Mouse (Mus musculus): ENCODE measurements around the gene Ncbp3.

Gene Ncbp3

DNA sequence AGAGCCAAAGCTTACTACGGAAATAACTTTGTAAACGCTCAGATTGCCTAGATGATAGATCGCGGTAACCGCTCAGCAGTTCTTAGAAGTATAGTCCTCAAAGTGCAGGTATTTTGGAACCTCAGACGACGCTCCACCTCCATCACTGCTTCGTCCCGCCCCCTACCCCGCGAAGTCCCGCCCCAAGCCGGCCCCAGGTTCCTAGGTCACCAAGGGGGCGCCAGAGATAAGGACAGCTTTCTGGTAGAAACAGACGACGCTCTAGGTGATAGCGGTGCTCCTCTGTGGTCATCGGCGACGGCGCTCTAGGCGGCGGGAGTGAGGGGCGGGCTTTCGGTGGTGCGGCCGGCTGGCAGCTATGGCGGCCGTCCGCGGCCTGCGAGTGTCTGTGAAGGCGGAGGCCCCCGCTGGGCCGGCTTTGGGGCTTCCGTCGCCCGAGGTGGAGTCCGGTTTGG lies at the start of gene Ncbp3:
Ncbp3 (plus strand) TSS at position 242 of the 455 bp plus-strand sequence.
- in situ Hi-C loops (cut with MboI; ENCODE audit: low pct_unique_long_range_greater_than_20kb in 1 of 2, low sequenced_read_pairs in 2 of 2, unreplicated experiment in 1 of 2) = no loop called here

DNA sequence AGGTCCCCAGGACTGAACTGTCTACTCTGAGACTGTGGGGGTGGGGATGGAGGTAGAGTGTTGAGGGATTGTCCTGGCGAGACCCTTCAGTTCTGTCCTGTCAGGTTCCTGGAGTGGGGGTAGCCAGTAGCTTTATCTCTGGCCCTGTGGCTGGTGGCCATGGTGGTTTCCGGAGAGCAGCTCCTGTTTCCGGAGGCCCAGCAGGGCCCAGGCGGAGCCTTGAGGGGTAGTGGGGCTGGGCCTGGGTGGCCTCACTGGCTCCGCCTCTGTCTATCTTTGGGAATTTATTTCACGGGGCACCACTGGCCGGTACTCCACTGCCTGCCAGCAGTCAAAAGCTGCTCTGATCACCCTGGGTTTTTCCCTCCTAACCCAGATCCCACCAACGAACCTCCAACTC lies 48.8 kb upstream of the Ncbp3 start, which contains the start of gene P2rx1:
P2rx1 (plus strand) TSS at position 333 of the 400 bp plus-strand sequence.
- in situ Hi-C loops (cut with MboI; ENCODE audit: low pct_unique_long_range_greater_than_20kb in 1 of 2, low sequenced_read_pairs in 2 of 2, unreplicated experiment in 1 of 2) = no loop called here

DNA sequence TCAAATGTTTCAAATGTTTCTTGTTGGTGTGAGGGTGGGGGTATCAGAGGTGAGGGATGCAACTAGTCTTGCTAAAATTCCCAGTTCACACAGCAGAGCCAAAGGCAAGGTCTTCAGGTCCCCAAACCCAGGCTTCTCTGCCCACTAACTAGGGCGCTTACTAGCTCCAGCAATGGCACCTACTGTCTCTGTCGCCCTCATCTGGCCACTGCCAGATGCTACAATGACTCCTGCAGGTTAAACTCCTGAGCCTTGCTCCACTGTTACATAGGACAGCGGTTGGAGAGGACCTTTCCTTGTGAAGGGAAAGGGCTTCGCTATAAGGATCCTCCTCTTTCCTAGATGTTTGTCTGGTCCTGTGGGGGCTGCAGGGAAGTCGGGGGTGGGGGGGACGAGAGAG lies 46.6 kb upstream of the Ncbp3 start:
- in situ Hi-C loops (cut with MboI; ENCODE audit: low pct_unique_long_range_greater_than_20kb in 1 of 2, low sequenced_read_pairs in 2 of 2, unreplicated experiment in 1 of 2) = loop anchor here in 1 of 2 experiments (5.0 kb wide), 1 partner anchor 36 kb away; no protein-coding TSS in a partner anchor

DNA sequence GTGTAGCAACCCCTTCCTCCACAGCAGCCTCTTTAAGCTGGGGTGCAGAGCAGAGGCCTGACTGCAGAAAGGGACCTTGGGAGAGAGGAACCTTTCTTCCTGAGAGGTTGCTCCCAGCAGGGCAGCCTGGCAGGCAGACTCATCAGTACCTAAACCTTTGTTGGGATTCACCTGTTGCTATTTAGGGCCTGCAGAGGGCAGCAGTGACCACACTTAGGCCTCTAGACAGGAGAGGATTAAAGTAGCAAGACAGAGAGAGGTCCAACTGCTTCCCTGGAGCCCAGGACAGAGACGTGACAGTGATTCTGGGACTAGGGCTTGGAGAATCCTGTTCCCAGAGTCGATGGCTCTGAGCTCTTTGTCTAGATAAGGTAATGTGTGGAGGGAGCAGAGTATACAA lies 41.2 kb upstream of the Ncbp3 start:
- in situ Hi-C loops (cut with MboI; ENCODE audit: low pct_unique_long_range_greater_than_20kb in 1 of 2, low sequenced_read_pairs in 2 of 2, unreplicated experiment in 1 of 2) = no loop called here

DNA sequence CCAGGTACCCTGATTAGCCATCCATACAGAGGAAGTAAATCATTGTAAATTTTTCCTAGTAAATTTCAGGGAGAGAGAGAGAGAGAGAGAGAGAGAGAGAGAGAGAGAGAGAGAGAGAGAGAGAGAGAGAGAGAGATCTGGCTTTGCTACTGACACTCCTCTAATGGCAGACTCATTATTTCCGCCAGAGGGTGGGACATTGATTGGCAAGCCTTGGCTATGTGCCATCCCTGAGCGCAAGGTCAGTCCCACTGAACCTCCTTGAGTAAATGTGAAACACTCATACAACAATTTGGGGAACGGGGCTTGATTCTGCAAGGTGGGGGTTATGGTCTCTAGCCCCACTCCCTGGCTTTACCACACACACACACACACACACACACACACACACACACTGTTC lies 40.5 kb upstream of the Ncbp3 start:
- in situ Hi-C loops (cut with MboI; ENCODE audit: low pct_unique_long_range_greater_than_20kb in 1 of 2, low sequenced_read_pairs in 2 of 2, unreplicated experiment in 1 of 2) = no loop called here

DNA sequence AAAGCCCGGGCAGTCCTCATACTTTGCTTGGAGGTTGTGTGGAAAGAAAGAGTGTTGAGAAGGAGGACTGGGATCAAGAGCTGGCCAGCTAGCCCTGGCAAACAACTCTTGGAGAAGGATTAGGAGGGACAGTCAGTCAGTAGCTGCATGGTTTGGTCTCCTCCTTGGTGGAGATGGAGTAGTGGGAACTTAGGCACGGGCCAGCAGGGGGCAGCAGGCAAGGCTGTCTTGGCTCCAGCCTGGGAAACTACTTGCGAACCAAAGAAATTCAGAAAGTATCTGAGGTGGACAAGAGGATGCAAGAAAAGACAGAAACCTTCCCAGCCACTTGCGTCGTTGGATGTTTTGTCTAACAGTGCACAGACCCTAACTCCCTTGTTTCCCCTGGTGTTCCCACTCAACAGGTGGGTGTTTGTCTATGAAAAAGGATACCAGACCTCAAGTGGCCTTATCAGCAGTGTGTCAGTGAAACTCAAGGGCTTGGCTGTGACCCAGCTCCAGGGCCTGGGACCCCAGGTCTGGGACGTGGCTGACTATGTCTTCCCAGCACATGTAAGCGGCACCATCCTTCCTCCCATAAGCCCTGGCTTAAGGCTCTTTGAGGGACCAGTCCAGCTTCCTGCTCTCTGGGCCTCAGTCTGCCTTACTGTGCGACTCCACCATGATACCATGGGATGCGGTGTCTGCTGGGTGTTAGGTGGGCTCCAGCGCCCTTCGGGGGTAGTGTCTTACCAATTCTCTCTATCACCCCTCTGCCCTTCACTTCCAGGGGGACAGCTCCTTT lies 39.7 kb upstream of the Ncbp3 start:
- in situ Hi-C loops (cut with MboI; ENCODE audit: low pct_unique_long_range_greater_than_20kb in 1 of 2, low sequenced_read_pairs in 2 of 2, unreplicated experiment in 1 of 2) = no loop called here

DNA sequence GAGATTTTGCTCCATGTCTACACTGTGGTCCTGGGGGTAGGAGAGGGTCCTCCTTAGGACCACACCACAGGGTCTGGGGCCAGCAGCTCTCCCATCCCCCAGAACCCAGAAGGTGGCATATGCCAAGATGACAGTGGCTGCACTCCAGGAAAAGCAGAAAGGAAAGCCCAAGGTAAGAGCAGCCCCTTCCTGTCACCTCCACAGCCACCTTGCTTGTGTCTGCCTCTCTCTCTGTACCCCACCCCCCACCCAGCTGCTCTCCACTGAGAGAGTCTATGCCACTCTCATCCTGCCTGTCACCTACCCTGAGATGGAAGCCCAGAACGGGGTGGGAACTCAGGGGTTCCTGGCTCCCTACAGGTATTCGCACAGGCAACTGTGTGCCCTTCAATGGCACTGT lies 38.8 kb upstream of the Ncbp3 start:
- in situ Hi-C loops (cut with MboI; ENCODE audit: low pct_unique_long_range_greater_than_20kb in 1 of 2, low sequenced_read_pairs in 2 of 2, unreplicated experiment in 1 of 2) = no loop called here

DNA sequence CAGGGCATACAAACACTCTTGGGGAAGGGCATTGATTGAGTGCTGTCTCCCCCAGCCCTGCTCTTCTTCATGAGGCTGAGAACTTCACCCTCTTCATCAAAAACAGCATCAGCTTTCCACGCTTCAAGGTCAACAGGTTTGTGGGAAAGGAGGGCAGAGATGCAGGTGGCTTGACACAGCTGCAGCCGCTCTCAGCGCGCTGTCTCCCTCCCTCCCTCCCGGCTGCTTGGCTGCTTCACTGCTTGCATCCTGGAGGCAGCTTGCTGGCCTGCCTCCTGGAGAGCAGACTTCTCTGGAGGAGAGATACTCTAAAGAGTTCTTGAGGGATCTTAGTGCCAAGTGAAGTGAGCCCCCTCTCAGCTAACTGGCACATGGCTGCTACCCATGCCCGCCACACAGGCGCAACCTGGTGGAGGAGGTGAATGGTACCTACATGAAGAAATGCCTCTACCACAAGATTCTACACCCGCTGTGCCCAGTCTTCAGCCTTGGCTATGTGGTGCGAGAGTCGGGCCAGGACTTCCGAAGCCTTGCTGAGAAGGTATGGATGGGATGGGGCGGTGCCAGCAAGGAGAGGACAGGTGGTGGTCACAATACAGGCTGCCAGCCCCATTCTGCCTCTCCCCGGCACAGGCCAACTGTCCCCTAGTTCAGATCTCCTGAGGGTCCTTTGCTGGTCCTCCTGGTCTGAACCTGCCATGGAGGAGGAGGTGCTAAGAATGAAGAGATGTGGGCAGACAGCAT lies 37.9 kb upstream of the Ncbp3 start:
- in situ Hi-C loops (cut with MboI; ENCODE audit: low pct_unique_long_range_greater_than_20kb in 1 of 2, low sequenced_read_pairs in 2 of 2, unreplicated experiment in 1 of 2) = no loop called here

DNA sequence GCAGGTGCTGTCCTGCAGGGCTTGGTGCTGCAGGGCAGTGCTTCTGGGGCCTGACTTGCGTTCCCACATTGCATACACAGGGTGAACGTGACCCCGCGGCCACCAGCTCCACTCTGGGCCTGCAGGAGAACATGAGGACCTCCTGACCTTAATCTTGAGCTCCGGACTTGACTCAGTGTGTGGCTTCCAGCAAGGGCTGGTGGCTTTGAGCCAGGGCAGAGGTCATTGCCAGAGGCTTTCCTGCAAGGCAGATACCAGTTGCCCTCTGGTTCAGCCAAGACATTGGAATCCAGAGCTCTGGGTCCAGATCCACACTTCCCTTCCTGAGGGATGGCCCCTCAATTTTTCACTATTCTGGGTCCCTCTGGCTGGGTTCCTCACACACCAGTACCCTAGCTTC lies 33.6 kb upstream of the Ncbp3 start:
- in situ Hi-C loops (cut with MboI; ENCODE audit: low pct_unique_long_range_greater_than_20kb in 1 of 2, low sequenced_read_pairs in 2 of 2, unreplicated experiment in 1 of 2) = no loop called here

DNA sequence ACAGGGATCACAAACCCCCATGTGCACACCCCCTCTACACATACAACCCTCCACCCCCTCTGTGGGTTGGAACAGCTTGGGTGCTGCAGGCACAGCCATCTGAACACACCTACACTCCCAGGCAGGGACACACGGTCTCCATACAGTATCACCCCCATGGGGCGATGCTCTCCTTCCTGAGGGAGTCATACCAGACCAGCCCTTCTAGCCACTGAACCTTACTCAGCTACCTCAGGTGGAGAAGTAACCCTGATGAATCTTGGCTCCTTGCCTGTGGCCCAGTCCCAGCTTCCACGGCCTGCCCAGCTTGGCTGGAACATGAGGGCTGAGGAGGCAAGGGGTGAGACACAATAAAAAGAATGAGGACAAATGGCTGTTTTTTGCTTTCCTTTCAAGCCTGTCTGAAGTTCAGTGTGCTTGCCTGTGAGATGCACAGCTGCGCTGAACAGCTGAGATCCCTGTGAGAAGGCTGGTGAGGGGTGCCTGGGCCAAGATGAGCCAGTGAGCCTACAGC lies 32.7 kb upstream of the Ncbp3 start:
- in situ Hi-C loops (cut with MboI; ENCODE audit: low pct_unique_long_range_greater_than_20kb in 1 of 2, low sequenced_read_pairs in 2 of 2, unreplicated experiment in 1 of 2) = no loop called here

DNA sequence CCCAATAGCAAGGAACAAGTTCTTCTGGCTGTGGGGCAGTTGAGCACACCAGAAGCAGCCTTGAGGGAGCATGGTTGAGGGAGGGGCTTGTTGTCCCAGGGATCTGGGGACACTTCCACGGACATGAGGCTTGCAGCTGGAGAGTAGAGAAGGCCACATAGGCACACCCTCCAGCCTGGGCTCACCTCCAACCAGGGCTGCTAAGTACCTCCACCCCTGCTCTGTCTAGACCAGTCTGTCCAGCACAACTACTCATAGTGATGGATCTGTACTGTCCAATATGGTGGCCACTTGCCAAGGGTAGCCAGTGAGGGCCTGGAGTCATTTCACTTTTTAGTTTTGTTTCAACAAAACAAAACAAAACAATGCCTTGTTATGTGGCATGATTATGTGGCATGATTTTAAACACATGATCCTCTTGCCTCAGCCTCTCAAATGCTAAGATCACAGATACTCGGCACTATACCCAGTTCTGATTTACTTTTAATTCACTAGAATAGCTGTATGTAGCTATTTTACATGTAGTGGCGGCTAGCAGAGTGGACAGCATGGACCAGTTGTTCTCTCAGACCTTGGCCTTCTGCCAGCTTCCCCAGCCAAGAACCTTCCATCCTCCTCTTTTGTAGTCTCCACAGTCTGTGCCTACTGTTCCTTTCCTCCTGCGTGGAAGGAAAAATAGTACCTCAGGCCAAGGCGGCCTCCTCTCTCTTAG lies 32.0 kb upstream of the Ncbp3 start:
- in situ Hi-C loops (cut with MboI; ENCODE audit: low pct_unique_long_range_greater_than_20kb in 1 of 2, low sequenced_read_pairs in 2 of 2, unreplicated experiment in 1 of 2) = no loop called here

DNA sequence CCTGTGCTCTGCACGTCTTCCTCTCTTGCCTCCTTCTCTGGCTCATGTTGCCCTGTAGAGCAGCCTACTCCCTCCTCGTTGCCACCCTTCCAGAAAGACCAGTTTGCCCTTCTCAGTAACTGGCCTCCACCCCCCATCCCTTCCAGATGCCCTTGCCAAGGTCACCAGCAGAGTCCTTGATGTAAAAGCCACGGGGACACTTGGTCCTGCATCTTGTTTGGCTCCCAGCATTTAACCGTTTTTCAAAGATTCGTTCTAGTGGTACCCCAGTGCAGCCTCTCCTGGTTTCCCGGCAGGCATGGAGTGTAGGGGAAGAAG lies 31.5 kb upstream of the Ncbp3 start:
- in situ Hi-C loops (cut with MboI; ENCODE audit: low pct_unique_long_range_greater_than_20kb in 1 of 2, low sequenced_read_pairs in 2 of 2, unreplicated experiment in 1 of 2) = no loop called here

DNA sequence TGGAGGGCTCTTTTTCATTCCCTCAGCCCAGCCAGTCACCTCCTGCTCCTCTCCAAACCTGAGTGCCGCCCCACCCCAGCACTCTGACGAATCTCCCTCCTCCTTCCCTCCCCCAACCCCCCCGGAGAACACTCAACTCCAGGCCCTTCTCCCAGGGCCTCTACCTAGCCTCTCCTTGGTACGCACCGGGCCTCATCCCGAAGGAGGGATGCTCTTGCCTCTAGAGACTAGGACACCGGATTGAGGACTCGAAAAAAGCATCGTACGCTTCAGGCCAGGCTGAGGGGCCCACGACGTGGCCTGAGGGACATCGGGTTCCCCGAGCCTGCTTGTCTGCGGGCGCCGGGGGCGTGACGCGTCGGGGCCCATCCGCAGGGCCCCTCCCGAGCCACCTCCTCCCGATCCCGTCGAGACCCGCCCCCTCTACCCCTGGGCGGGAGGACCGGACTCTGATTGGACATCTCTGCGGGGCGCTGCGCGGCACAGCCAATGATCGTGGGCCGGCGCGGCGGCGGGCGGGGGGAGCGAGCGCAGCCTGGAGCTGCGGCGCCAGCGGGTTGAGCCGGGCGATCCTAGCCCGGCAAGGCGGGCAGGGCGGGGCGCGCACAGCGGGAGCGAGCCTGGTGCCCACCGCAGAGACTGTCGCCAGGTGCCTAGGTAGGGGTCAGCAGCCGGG lies 29.0 kb upstream of the Ncbp3 start, which contains the start of gene Camkk1:
Camkk1 (plus strand) TSS at position 538 of the 676 bp plus-strand sequence.
- in situ Hi-C loops (cut with MboI; ENCODE audit: low pct_unique_long_range_greater_than_20kb in 1 of 2, low sequenced_read_pairs in 2 of 2, unreplicated experiment in 1 of 2) = no loop called here

DNA sequence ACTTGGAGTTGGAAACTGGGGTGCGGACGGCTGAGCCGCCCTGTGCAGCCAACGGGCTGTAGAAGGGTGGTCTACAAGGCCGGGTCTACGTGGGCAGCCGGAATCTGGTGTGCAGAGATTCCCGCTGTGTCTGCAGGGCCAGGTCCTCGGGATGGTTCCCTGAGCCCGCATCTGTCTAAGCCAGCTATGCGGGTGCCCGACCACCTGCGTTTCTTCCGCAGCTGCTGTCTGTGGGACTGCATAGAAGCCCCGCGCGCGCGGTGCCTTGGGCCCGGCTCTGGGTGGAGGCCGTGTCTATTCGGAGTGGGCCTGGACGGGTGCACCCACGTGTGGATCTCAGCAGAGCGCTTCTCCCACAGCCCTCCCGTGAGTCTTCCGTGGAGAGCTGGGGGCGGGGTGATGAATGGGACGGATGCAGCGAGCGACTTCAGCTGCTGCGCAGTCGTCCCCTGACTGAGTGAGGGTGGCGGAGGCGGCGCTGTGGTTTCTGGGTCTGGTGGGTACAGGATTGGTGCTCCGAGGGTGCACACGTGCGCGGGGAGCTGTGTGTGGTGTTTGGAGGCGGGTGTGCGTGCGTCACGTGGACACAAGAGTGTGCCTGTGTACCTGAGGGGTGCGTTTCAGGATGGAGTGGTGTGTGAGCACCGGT lies 28.3 kb upstream of the Ncbp3 start:
- in situ Hi-C loops (cut with MboI; ENCODE audit: low pct_unique_long_range_greater_than_20kb in 1 of 2, low sequenced_read_pairs in 2 of 2, unreplicated experiment in 1 of 2) = no loop called here

DNA sequence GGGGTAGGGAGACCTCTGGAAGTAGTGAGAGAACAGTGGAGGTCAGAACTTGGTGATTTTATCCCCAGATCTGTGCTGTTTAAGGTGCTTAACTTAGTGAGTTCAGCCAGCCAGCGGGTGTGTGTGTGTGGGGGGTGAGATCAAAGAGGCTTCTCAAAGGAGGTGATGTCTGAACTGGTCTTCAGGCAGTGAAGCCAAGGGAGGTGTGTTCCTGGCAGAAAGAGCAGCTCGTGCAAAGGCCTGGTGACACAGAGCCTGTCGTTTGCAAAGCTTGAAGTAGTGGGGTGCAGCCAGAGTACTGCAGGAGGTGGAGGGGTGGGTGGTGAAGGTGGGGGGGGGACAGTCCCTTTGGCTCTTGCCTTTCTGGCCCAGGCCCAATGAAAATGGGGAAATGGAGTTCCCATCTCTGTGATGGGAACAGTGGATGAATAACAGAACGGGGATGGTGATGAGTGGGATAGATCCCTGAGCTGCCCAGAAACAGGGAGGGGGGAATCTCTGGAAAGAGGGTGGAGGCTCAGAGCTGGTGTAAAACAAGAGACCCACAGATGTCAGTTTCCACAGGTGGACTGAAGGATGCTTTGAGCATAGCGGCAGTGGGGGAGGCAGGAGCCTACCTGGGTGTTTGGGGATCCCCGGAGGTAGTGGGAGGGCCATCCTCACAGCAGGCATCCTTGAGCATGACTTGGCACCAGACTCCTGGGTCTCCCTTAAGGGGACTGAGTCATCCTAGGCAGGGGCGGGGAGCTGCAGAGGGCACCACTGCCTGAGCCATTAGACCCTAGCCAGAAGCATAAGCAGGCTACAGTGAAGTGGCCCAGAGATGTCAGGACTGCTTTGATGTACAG lies 26.4 kb upstream of the Ncbp3 start:
- in situ Hi-C loops (cut with MboI; ENCODE audit: low pct_unique_long_range_greater_than_20kb in 1 of 2, low sequenced_read_pairs in 2 of 2, unreplicated experiment in 1 of 2) = no loop called here

DNA sequence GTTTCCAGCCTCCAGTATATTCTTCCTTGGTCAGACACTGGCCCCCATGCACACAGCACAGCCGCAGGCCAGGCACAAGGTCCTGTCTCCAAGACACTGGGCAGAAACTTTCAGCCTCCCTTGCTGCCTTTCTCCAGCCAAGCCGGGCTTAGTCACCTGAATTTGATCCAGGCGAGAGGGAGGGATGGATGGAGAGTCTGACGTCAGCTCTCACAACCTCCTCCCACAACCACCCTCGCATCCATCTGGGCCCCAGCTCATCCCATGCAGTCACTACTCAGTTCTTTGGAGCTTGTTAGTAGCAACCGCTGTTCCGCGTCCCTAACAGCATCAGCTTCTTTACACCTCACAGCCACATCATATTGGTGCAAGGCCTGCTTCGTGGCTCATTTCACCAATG lies 24.5 kb upstream of the Ncbp3 start:
- in situ Hi-C loops (cut with MboI; ENCODE audit: low pct_unique_long_range_greater_than_20kb in 1 of 2, low sequenced_read_pairs in 2 of 2, unreplicated experiment in 1 of 2) = no loop called here

DNA sequence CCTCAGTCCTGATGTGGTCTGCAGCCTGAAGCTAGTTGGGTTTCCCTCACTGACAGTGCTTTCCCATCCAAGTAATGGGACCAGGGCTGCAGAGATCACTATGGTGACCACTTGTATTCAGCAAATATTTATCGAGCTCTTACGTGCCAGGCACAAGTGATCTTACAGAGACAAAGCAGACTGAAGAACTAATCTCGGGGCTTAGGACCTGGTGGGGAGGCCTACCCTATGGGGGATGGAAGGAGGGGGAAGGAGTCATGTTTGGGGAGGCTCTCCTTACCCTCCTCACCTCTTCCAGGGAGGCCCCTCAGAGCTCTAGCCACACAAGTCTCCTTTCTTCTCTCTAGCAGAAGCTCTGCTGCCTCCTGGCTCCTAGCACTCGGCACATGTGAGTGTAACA lies 23.8 kb upstream of the Ncbp3 start:
- in situ Hi-C loops (cut with MboI; ENCODE audit: low pct_unique_long_range_greater_than_20kb in 1 of 2, low sequenced_read_pairs in 2 of 2, unreplicated experiment in 1 of 2) = no loop called here

All from mouse embryonic stem cell (cell line).